ENCODE assay signal across 13 mouse cellular contexts in the genomic region with DNA sequence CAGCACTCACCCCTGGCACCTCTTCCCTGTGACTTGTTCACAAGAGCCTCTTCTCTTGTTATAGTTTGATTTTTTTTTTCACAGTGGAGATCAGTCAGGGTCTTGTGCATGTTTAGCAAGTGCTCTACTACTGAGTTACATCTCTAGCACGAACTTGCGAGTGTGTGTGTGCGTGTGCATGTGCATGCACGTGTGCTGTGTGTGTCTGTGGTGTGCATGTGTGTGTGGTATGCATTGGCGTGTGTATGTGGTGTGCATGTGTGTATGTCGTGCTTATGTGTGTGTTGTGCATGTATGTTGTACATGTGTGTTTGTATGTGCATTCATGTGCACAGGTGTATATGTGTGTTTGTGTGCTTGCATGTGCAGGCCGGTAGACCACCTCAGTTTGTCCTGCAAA.
"Had no signal": no experiment of that assay in that cellular context is flagged by ENCODE, and none has a peak within 500 bp of the region (broad histone marks: within the 10 kb centered on the region; RNA-seq: fewer than 3 reads in every experiment).

No protein-coding gene starts in this region.

- DNase-seq: kidney, adult 18-20 months; kidney, postnatal 14 days; lung, postnatal 10 days; midbrain, embryonic 14.5 days; right cerebral cortex, postnatal 14 days; thymus, adult 2 months; thymus, postnatal 25 days had no signal

- H3K9ac ChIP-seq: kidney, embryonic 15.5 days; liver, embryonic 15.5 days; neural tube, embryonic 13.5 days had no signal

- H3K36me3 ChIP-seq: liver, embryonic 15.5 days had no signal

- H3K4me3 ChIP-seq: kidney, embryonic 15.5 days; limb, embryonic 10.5 days; liver, embryonic 15.5 days; neural tube, embryonic 13.5 days had no signal

- H3K4me2 ChIP-seq: kidney, embryonic 15.5 days; liver, embryonic 11.5 days; liver, embryonic 15.5 days; neural tube, embryonic 13.5 days had no signal

- H3K9me3 ChIP-seq: kidney, embryonic 15.5 days; limb, embryonic 10.5 days; liver, embryonic 15.5 days; neural tube, embryonic 13.5 days had no signal

- H3K27ac ChIP-seq: kidney, embryonic 15.5 days; limb, embryonic 10.5 days; liver, embryonic 15.5 days; macrophage; neural tube, embryonic 13.5 days had no signal

- H3K27me3 ChIP-seq: kidney, embryonic 15.5 days; liver, embryonic 15.5 days; neural tube, embryonic 13.5 days had no signal
